Mouse (Mus musculus): ENCODE data around the gene Gclm. TPM values are rescaled to one million over a fixed set of nuclear protein-coding genes. Genes with fewer than 3 reads are reported as not detected.
"Not testable (repeated sequence)": the region's sequence is repeated elsewhere in the genome, so short reads cannot be mapped to it uniquely, and the experiment has no call there.

Gene Gclm
- polyA plus RNA-seq, 1 experiment from 2014 or later, result 39.9 TPM

GRCm38 (mm10) chr3:122245878-122246332, 548 bp downstream of the Gclm start:
- under 1% methylated on average over 50 of the region's 50 CpGs for WGBS

GRCm38 (mm10) chr3:122246406-122246805, 1.0 kb downstream of the Gclm start:
- DNase-seq (ENCODE audit: low spot score), result no peak
- H3K9me3 ChIP-seq, result no peaks in the 10 kb centered on the region
- peaks cover 29% of the 10 kb centered on the region for H3K4me1 ChIP-seq
- peak overlapping the region; percentile 95 for H3K4me3 ChIP-seq
- peak overlapping the region; percentile 91; the same call in 1 of the 2 replicates for H3K27ac ChIP-seq (replicated peaks)
- 30% methylated on average over 6 of the region's 6 CpGs for WGBS
- H3K27me3 ChIP-seq (replicated peaks; ENCODE audit: low read depth, poor library complexity, severe bottlenecking), result no peaks in the 10 kb centered on the region
- H3K36me3 ChIP-seq (replicated peaks), result no peaks in the 10 kb centered on the region; the same call in 1 of the 2 replicates

More at GRCm38 (mm10) chr3:122245878-122246332, 548 bp downstream of the Gclm start:
- DNase-seq (ENCODE audit: low spot score), result peak; percentile 73
- H3K4me1 ChIP-seq, result peaks cover 29% of the 10 kb centered on the region
- peak overlapping the region; percentile 91 for H3K27ac ChIP-seq (replicated peaks)
- no peaks in the 10 kb centered on the region for H3K9me3 ChIP-seq
- no peaks in the 10 kb centered on the region for H3K36me3 ChIP-seq (replicated peaks)
- H3K4me3 ChIP-seq, result peak overlapping the region; percentile 95
- H3K27me3 ChIP-seq (replicated peaks; ENCODE audit: low read depth, poor library complexity, severe bottlenecking), result no peaks in the 10 kb centered on the region

GRCm38 (mm10) chr3:122246986-122247767, 1.8 kb downstream of the Gclm start:
- WGBS, result 62% methylated on average over 12 of the region's 12 CpGs
- DNase-seq (ENCODE audit: low spot score), result no peak
- no peak overlapping the region for H3K27ac ChIP-seq (replicated peaks)
- peak overlapping the region; percentile 95 for H3K4me3 ChIP-seq
- H3K36me3 ChIP-seq (replicated peaks), result no peaks in the 10 kb centered on the region; the same call in 1 of the 2 replicates
- no peaks in the 10 kb centered on the region for H3K9me3 ChIP-seq
- H3K4me1 ChIP-seq, result peaks cover 29% of the 10 kb centered on the region
- H3K27me3 ChIP-seq (replicated peaks; ENCODE audit: low read depth, poor library complexity, severe bottlenecking), result no peaks in the 10 kb centered on the region

- H3K36me3 ChIP-seq (replicated peaks), result no peaks in the 10 kb centered on the region; the same call in 1 of the 2 replicates
- H3K27me3 ChIP-seq (replicated peaks; ENCODE audit: low read depth, poor library complexity, severe bottlenecking), result no peaks in the 10 kb centered on the region
- H3K4me1 ChIP-seq, result peaks cover 29% of the 10 kb centered on the region
- H3K4me3 ChIP-seq, result no peak overlapping the region
- H3K27ac ChIP-seq (replicated peaks), result no peak overlapping the region
- DNase-seq (ENCODE audit: low spot score), result no peak
- no peaks in the 10 kb centered on the region for H3K9me3 ChIP-seq
- 93% methylated on average over 2 of the region's 2 CpGs for WGBS
Observed at GRCm38 (mm10) chr3:122247768-122248100, 2.4 kb downstream of the Gclm start.

- no peaks in the 10 kb centered on the region for H3K27me3 ChIP-seq (replicated peaks; ENCODE audit: low read depth, poor library complexity, severe bottlenecking)
- H3K27ac ChIP-seq (replicated peaks), result no peak overlapping the region
- H3K4me3 ChIP-seq, result no peak overlapping the region
- H3K4me1 ChIP-seq, result no peaks in the 10 kb centered on the region
- no peak for DNase-seq (ENCODE audit: low spot score)
- no peaks in the 10 kb centered on the region; the same call in 1 of the 2 replicates for H3K36me3 ChIP-seq (replicated peaks)
- no peaks in the 10 kb centered on the region for H3K9me3 ChIP-seq
- WGBS, result 34% methylated on average over 3 of the region's 3 CpGs
Observed at GRCm38 (mm10) chr3:122252466-122253253, 7.3 kb downstream of the Gclm start.

- H3K27me3 ChIP-seq (replicated peaks; ENCODE audit: low read depth, poor library complexity, severe bottlenecking); H3K4me1 ChIP-seq; H3K36me3 ChIP-seq (replicated peaks); H3K4me3 ChIP-seq; H3K9me3 ChIP-seq; DNase-seq (ENCODE audit: low spot score); H3K27ac ChIP-seq (replicated peaks): not testable (repeated sequence)
- 90% methylated on average over 7 of the region's 7 CpGs for WGBS
Observed at GRCm38 (mm10) chr3:122254050-122254449, 8.7 kb downstream of the Gclm start.

GRCm38 (mm10) chr3:122269986-122270385, 24.6 kb downstream of the Gclm start:
- no peak overlapping the region for H3K4me3 ChIP-seq
- H3K36me3 ChIP-seq (replicated peaks), result peaks cover 4% of the 10 kb centered on the region; the same call in 1 of the 2 replicates
- no peak overlapping the region for H3K27ac ChIP-seq (replicated peaks)
- H3K4me1 ChIP-seq, result peaks cover 2% of the 10 kb centered on the region
- H3K27me3 ChIP-seq (replicated peaks; ENCODE audit: low read depth, poor library complexity, severe bottlenecking), result no peaks in the 10 kb centered on the region
- no peaks in the 10 kb centered on the region for H3K9me3 ChIP-seq
- 68% methylated on average over 5 of the region's 5 CpGs for WGBS
- DNase-seq (ENCODE audit: low spot score), result no peak

- H3K4me1 ChIP-seq, result peaks cover 27% of the 10 kb centered on the region
- H3K27ac ChIP-seq (replicated peaks); DNase-seq (ENCODE audit: low spot score); H3K9me3 ChIP-seq; H3K27me3 ChIP-seq (replicated peaks; ENCODE audit: low read depth, poor library complexity, severe bottlenecking); H3K4me3 ChIP-seq: not testable (repeated sequence)
- peaks cover 25% of the 10 kb centered on the region for H3K36me3 ChIP-seq (replicated peaks)
- WGBS, result 76% methylated on average over 1 of the region's 1 CpGs
Observed at GRCm38 (mm10) chr3:122272565-122272964, 27.2 kb downstream of the Gclm start.

- H3K4me1 ChIP-seq, result peaks cover 33% of the 10 kb centered on the region
- H3K27ac ChIP-seq (replicated peaks), result peak overlapping the region; percentile 92
- DNase-seq (ENCODE audit: low spot score), result peak; percentile 10
- H3K9me3 ChIP-seq, result no peaks in the 10 kb centered on the region
- H3K36me3 ChIP-seq (replicated peaks), result peaks cover 36% of the 10 kb centered on the region
- WGBS, result 11% methylated on average over 20 of the region's 20 CpGs
- peak overlapping the region; percentile 90 for H3K4me3 ChIP-seq
- H3K27me3 ChIP-seq (replicated peaks; ENCODE audit: low read depth, poor library complexity, severe bottlenecking), result no peaks in the 10 kb centered on the region
Observed at GRCm38 (mm10) chr3:122273407-122274240, 28.3 kb downstream of the Gclm start.

- Histone ChIP-seq H3K27ac (replicated peaks) (peak within 1 kb of the TSS; percentile 92), H3K4me1 (peaks cover 33% of the 10 kb centered on the region), H3K36me3 (replicated peaks) (peaks cover 44% of the 10 kb centered on the region), H3K9me3 (no peaks in the 10 kb centered on the region), H3K27me3 (replicated peaks; ENCODE audit: low read depth, poor library complexity, severe bottlenecking) (no peaks in the 10 kb centered on the region), H3K4me3 (peak within 1 kb of the TSS; percentile 90)
- WGBS, result under 1% methylated on average over 57 of the region's 57 CpGs
- DNase-seq (ENCODE audit: low spot score), result peak; percentile 95
Observed at GRCm38 (mm10) chr3:122274241-122275024, 29.1 kb downstream of the Gclm start, which contains the start of gene Dnttip2. Gene Dnttip2 (plus strand): TSS chr3:122274388.

GRCm38 (mm10) chr3:122275111-122275510, 29.8 kb downstream of the Gclm start:
- H3K27ac ChIP-seq (replicated peaks), result no peak overlapping the region
- no peaks in the 10 kb centered on the region for H3K9me3 ChIP-seq
- H3K36me3 ChIP-seq (replicated peaks), result peaks cover 50% of the 10 kb centered on the region
- DNase-seq (ENCODE audit: low spot score), result no peak
- H3K4me3 ChIP-seq, result peak overlapping the region; percentile 90
- WGBS, result 73% methylated on average over 10 of the region's 10 CpGs
- peaks cover 33% of the 10 kb centered on the region for H3K4me1 ChIP-seq
- H3K27me3 ChIP-seq (replicated peaks; ENCODE audit: low read depth, poor library complexity, severe bottlenecking), result no peaks in the 10 kb centered on the region
